8 mouse cellular contexts compared by ENCODE assay signal in genomic region chr11:105291681-105292123, GRCm38 (mm10). TPM values are rescaled to one million over a fixed set of nuclear protein-coding genes. Genes with fewer than 3 reads are reported as not detected.
DNase-seq lines count a peak whose midpoint lies in the region; ATAC-seq lines count a peak whose summit lies in the region.

No protein-coding gene starts in this region.

- peak overlapping the region; percentile 64 for H3K4me3 ChIP-seq in intestine, embryonic 16.5 days (ENCODE audit: low read length)
- peak overlapping the region; percentile 57 for H3K4me3 ChIP-seq in midbrain, embryonic 13.5 days (replicated peaks)

- no peaks in the 10 kb centered on the region for H3K9me3 ChIP-seq in intestine, embryonic 16.5 days (ENCODE audit: control insufficient read depth, low read length)
- H3K9me3 ChIP-seq in midbrain, embryonic 13.5 days, result no peaks in the 10 kb centered on the region

- DNase-seq in 3T3-L1 (ENCODE audit: low read depth, low spot score) (peak; percentile 69), R1 (ENCODE audit: low read depth, low spot score) (peak; percentile 61)
- DNase-seq in heart, adult 11 months, result peak; percentile 97
- no peak for DNase-seq in B cell, adult 2 months
- DNase-seq in left cerebral cortex, postnatal 25 days (ENCODE audit: low spot score in 2 of 2), result no peak

- peak overlapping the region; percentile 87 for H3K27ac ChIP-seq in intestine, embryonic 16.5 days (ENCODE audit: low read length)
- H3K27ac ChIP-seq in midbrain, embryonic 13.5 days, result peak overlapping the region; percentile 60; the same call in 1 of the 2 replicates

- H3K4me1 ChIP-seq in intestine, embryonic 16.5 days (ENCODE audit: control insufficient read depth, insufficient read depth, low read length), result peaks cover 16% of the 10 kb centered on the region
- H3K4me1 ChIP-seq in midbrain, embryonic 13.5 days (replicated peaks), result peaks cover 35% of the 10 kb centered on the region

- peak overlapping the region; percentile 72 for H3K9ac ChIP-seq in intestine, embryonic 16.5 days (ENCODE audit: low read depth, low read length)
- peak overlapping the region; percentile 76 for H3K9ac ChIP-seq in midbrain, embryonic 13.5 days (replicated peaks)

- intact Hi-C loops in left cerebral cortex, postnatal 25 days (cut with DNase I), result no loop called here

- peaks cover 17% of the 10 kb centered on the region for H3K27me3 ChIP-seq in intestine, embryonic 16.5 days (replicated peaks; ENCODE audit: control insufficient read depth, insufficient read depth, low read length)
- H3K27me3 ChIP-seq in midbrain, embryonic 13.5 days, result peaks cover 7% of the 10 kb centered on the region; the same call in 1 of the 2 replicates

- H3K4me2 ChIP-seq in intestine, embryonic 16.5 days (ENCODE audit: low read depth, low read length), result peak overlapping the region; percentile 87
- peak overlapping the region; percentile 99 for H3K4me2 ChIP-seq in midbrain, embryonic 13.5 days (replicated peaks)

- 16% methylated on average over 10 of the region's 10 CpGs for WGBS in intestine, embryonic 16.5 days
- WGBS in midbrain, embryonic 13.5 days, result 3% methylated on average over 10 of the region's 10 CpGs

- ATAC-seq in intestine, embryonic 16.5 days, result peak; percentile 19; the same call in 1 of the 2 replicates
- ATAC-seq in midbrain, embryonic 13.5 days, result no peak
- no peak for ATAC-seq in cerebellum, adult (ENCODE audit: insufficient number of reproducible peaks, low FRiP score, low TSS enrichment)

- no peaks in the 10 kb centered on the region; the same call in 1 of the 2 replicates for H3K36me3 ChIP-seq in intestine, embryonic 16.5 days (ENCODE audit: control insufficient read depth, insufficient read depth, low read length)
- peaks cover 14% of the 10 kb centered on the region for H3K36me3 ChIP-seq in midbrain, embryonic 13.5 days

RNA-seq across cellular contexts. Expression of gene Mrc2, which starts 0.7 kb away (rescaled TPM):
- 6.8 and 6.9 TPM in 2 replicates for polyA plus RNA-seq in intestine, embryonic 16.5 days (2015; fragmentation: Nextera tagmentation; extraction: Ambion mirVana)
- polyA plus RNA-seq in midbrain, embryonic 13.5 days (2015; fragmentation: Nextera tagmentation; extraction: Ambion mirVana), result 5.0 and 5.3 TPM in 2 replicates
- total RNA-seq in left cerebral cortex, postnatal 25 days (2021), result 1 to 10 TPM; 5.7 to 9.1 TPM

Comparison
In these comparisons a context has a peak if more than half of its experiments do, and no peak if none do; other contexts are left out.
1. DNase-seq: peak in 3T3-L1 (single experiment), R1 (single experiment) and heart, adult 11 months (single experiment); none in B cell, adult 2 months (0 of 2) and left cerebral cortex, postnatal 25 days (0 of 2).